Mouse (Mus musculus) lung, postnatal 10 days (tissue): ENCODE results near the gene Gm49358.
A peak's percentile ranks its signal among the peaks of the same experiment; 100 is the strongest.

Source experiments
- DNase-seq: peaks from one replicate; pipeline ENCODE4 v3.0.0; 2021

Gm49358 gene

GRCm38 (mm10) chr10:86763672-86764071, at the start of gene Gm49358:
Gene Gm49358, plus strand, starts transcription at chr10:86763972.
- DNase-seq = no peak

- peak; percentile 80 for DNase-seq
Observed at GRCm38 (mm10) chr10:86727548-86727980, 36.2 kb upstream of the Gm49358 start.

GRCm38 (mm10) chr10:86728176-86728575, 35.6 kb upstream of the Gm49358 start:
- DNase-seq = peak; percentile 52

- DNase-seq = peak; percentile 90
Observed at GRCm38 (mm10) chr10:86730823-86731499, 32.8 kb upstream of the Gm49358 start.

GRCm38 (mm10) chr10:86731500-86731863, 32.3 kb upstream of the Gm49358 start:
- DNase-seq = no peak

GRCm38 (mm10) chr10:86735036-86735435, 28.7 kb upstream of the Gm49358 start:
- DNase-seq = no peak

- no peak for DNase-seq
Observed at GRCm38 (mm10) chr10:86742918-86743317, 20.9 kb upstream of the Gm49358 start.

- no peak for DNase-seq
Observed at GRCm38 (mm10) chr10:86744306-86744705, 19.5 kb upstream of the Gm49358 start.

GRCm38 (mm10) chr10:86755816-86756502, 7.8 kb upstream of the Gm49358 start:
- DNase-seq = no peak

GRCm38 (mm10) chr10:86757724-86758123, 6.0 kb upstream of the Gm49358 start:
- DNase-seq = no peak

GRCm38 (mm10) chr10:86758211-86758610, 5.6 kb upstream of the Gm49358 start:
- DNase-seq = no peak

GRCm38 (mm10) chr10:86761236-86761635, 2.5 kb upstream of the Gm49358 start:
- no peak for DNase-seq

GRCm38 (mm10) chr10:86761722-86762383, 1.9 kb upstream of the Gm49358 start:
- DNase-seq = no peak

- DNase-seq = no peak
Observed at GRCm38 (mm10) chr10:86762384-86762730, 1.4 kb upstream of the Gm49358 start.

GRCm38 (mm10) chr10:86765344-86765966, 1.7 kb downstream of the Gm49358 start:
- no peak for DNase-seq

- DNase-seq = no peak
Observed at GRCm38 (mm10) chr10:86769216-86769615, 5.4 kb downstream of the Gm49358 start.

- DNase-seq = peak; percentile 14
Observed at GRCm38 (mm10) chr10:86769797-86770196, 6.0 kb downstream of the Gm49358 start.

- no peak for DNase-seq
Observed at GRCm38 (mm10) chr10:86771701-86772100, 7.9 kb downstream of the Gm49358 start.

GRCm38 (mm10) chr10:86772231-86772631, 8.5 kb downstream of the Gm49358 start:
- peak; percentile 10 for DNase-seq

- DNase-seq = no peak
Observed at GRCm38 (mm10) chr10:86773360-86773759, 9.6 kb downstream of the Gm49358 start.

- peak; percentile 11 for DNase-seq
Observed at GRCm38 (mm10) chr10:86776281-86776680, 12.5 kb downstream of the Gm49358 start.

GRCm38 (mm10) chr10:86777614-86778319, 14.0 kb downstream of the Gm49358 start:
- DNase-seq = no peak
